Mouse (Mus musculus): ENCODE measurements at regions not wholly inside any gene's neighbourhood (a gene's known extent, or its start where the extent isn't known, plus 50 kb on each side); places are given as distances from the start of the nearest gene placed in this dataset.

GRCm38 (mm10) chr1:193664569-193664968 lies 294.5 kb upstream of the Camk1g start:
- no peak for DNase-seq
- Histone ChIP-seq H3K4me3 (no peak overlapping the region), H3K36me3 (ENCODE audit: control insufficient read depth, insufficient read depth, low read length) (peaks cover 3% of the 10 kb centered on the region; the same call in 1 of the 2 replicates), H3K79me2 (replicated peaks; ENCODE audit: control insufficient read depth, insufficient read depth, low read length) (no peaks in the 10 kb centered on the region), H3K27ac (no peak overlapping the region), H3K4me1 (ENCODE audit: control insufficient read depth, insufficient read depth, low read length) (peaks cover 2% of the 10 kb centered on the region; the same call in 1 of the 2 replicates), H3K27me3 (ENCODE audit: control insufficient read depth, insufficient read depth, low read length) (no peaks in the 10 kb centered on the region), H3K9ac (ENCODE audit: low read depth, low read length) (no peak overlapping the region)
- 42% methylated on average over 2 of the region's 2 CpGs for WGBS
- intact Hi-C loops (cut with DNase I) = no loop called here
- TF ChIP-seq CTCF (IDR thresholded peaks at IDR 0.05) = no peak
- TF ChIP-seq POLR2A (IDR thresholded peaks at IDR 0.05; ENCODE audit: insufficient read depth, low read depth, low read length) = no peak
- TF ChIP-seq EP300 (IDR thresholded peaks at IDR 0.05; ENCODE audit: insufficient read depth, low read depth, low read length) = no peak

- H3K4me1 ChIP-seq (ENCODE audit: control insufficient read depth, insufficient read depth, low read length) = peaks cover 2% of the 10 kb centered on the region; the same call in 1 of the 2 replicates
Measured at GRCm38 (mm10) chr1:193663587-193663986, 293.5 kb upstream of the Camk1g start.

GRCm38 (mm10) chr1:193662166-193662890 lies 292.2 kb upstream of the Camk1g start:
- Histone ChIP-seq H3K27me3 (ENCODE audit: control insufficient read depth, insufficient read depth, low read length) (no peaks in the 10 kb centered on the region), H3K27ac (no peak overlapping the region), H3K4me3 (no peak overlapping the region), H3K79me2 (replicated peaks; ENCODE audit: control insufficient read depth, insufficient read depth, low read length) (no peaks in the 10 kb centered on the region), H3K36me3 (ENCODE audit: control insufficient read depth, insufficient read depth, low read length) (peaks cover 2% of the 10 kb centered on the region; the same call in 1 of the 2 replicates), H3K4me1 (ENCODE audit: control insufficient read depth, insufficient read depth, low read length) (peaks cover 2% of the 10 kb centered on the region; the same call in 1 of the 2 replicates), H3K9ac (ENCODE audit: low read depth, low read length) (no peak overlapping the region)
- intact Hi-C loops (cut with DNase I) = no loop called here
- 73% methylated on average over 3 of the region's 3 CpGs for WGBS
- DNase-seq = no peak
- TF ChIP-seq POLR2A (IDR thresholded peaks at IDR 0.05; ENCODE audit: insufficient read depth, low read depth, low read length) (no peak), CTCF (IDR thresholded peaks at IDR 0.05) (no peak), EP300 (IDR thresholded peaks at IDR 0.05; ENCODE audit: insufficient read depth, low read depth, low read length) (no peak)

More at GRCm38 (mm10) chr1:193663587-193663986, 293.5 kb upstream of the Camk1g start:
- no peak for TF ChIP-seq POLR2A (IDR thresholded peaks at IDR 0.05; ENCODE audit: insufficient read depth, low read depth, low read length)
- Histone ChIP-seq H3K4me3 (no peak overlapping the region), H3K27ac (no peak overlapping the region), H3K79me2 (replicated peaks; ENCODE audit: control insufficient read depth, insufficient read depth, low read length) (no peaks in the 10 kb centered on the region), H3K27me3 (ENCODE audit: control insufficient read depth, insufficient read depth, low read length) (no peaks in the 10 kb centered on the region), H3K36me3 (ENCODE audit: control insufficient read depth, insufficient read depth, low read length) (peaks cover 3% of the 10 kb centered on the region; the same call in 1 of the 2 replicates), H3K9ac (ENCODE audit: low read depth, low read length) (no peak overlapping the region)
- intact Hi-C loops (cut with DNase I) = no loop called here
- no peak for DNase-seq
- WGBS = 60% methylated on average over 3 of the region's 3 CpGs

- Histone ChIP-seq H3K27me3 (ENCODE audit: control insufficient read depth, insufficient read depth, low read length) (no peaks in the 10 kb centered on the region), H3K4me3 (no peak overlapping the region), H3K27ac (no peak overlapping the region), H3K79me2 (replicated peaks; ENCODE audit: control insufficient read depth, insufficient read depth, low read length) (no peaks in the 10 kb centered on the region), H3K9ac (ENCODE audit: low read depth, low read length) (no peak overlapping the region), H3K36me3 (ENCODE audit: control insufficient read depth, insufficient read depth, low read length) (peaks cover 2% of the 10 kb centered on the region; the same call in 1 of the 2 replicates), H3K4me1 (ENCODE audit: control insufficient read depth, insufficient read depth, low read length) (peaks cover under 1% of the 10 kb centered on the region; the same call in 1 of the 2 replicates)
- no peak for DNase-seq
- no peak for TF ChIP-seq POLR2A (IDR thresholded peaks at IDR 0.05; ENCODE audit: insufficient read depth, low read depth, low read length)
- TF ChIP-seq EP300 (IDR thresholded peaks at IDR 0.05; ENCODE audit: insufficient read depth, low read depth, low read length) = no peak
- no peak for TF ChIP-seq CTCF (IDR thresholded peaks at IDR 0.05)
- intact Hi-C loops (cut with DNase I) = no loop called here
- 32% methylated on average over 4 of the region's 4 CpGs for WGBS
Measured at GRCm38 (mm10) chr1:193661377-193661776, 291.3 kb upstream of the Camk1g start.

GRCm38 (mm10) chr1:193655076-193655677 lies 285.1 kb upstream of the Camk1g start:
- Histone ChIP-seq H3K36me3 (ENCODE audit: control insufficient read depth, insufficient read depth, low read length) (no peaks in the 10 kb centered on the region), H3K4me1 (ENCODE audit: control insufficient read depth, insufficient read depth, low read length) (peaks cover 2% of the 10 kb centered on the region; the same call in 1 of the 2 replicates), H3K27ac (peak overlapping the region; percentile 38), H3K27me3 (ENCODE audit: control insufficient read depth, insufficient read depth, low read length) (no peaks in the 10 kb centered on the region), H3K79me2 (replicated peaks; ENCODE audit: control insufficient read depth, insufficient read depth, low read length) (no peaks in the 10 kb centered on the region), H3K9ac (ENCODE audit: low read depth, low read length) (peak overlapping the region; percentile 51), H3K4me3 (peak overlapping the region; percentile 6; the same call in 1 of the 2 replicates)
- intact Hi-C loops (cut with DNase I) = no loop called here
- peak; percentile 19; the same call in 1 of the 2 replicates for TF ChIP-seq CTCF (IDR thresholded peaks at IDR 0.05)
- TF ChIP-seq EP300 (IDR thresholded peaks at IDR 0.05; ENCODE audit: insufficient read depth, low read depth, low read length) = no peak
- TF ChIP-seq POLR2A (IDR thresholded peaks at IDR 0.05; ENCODE audit: insufficient read depth, low read depth, low read length) = no peak
- DNase-seq = peak; percentile 19 to 23
- 40% methylated on average over 14 of the region's 14 CpGs for WGBS

GRCm38 (mm10) chr1:193650275-193650674 lies 280.2 kb upstream of the Camk1g start:
- Histone ChIP-seq H3K36me3 (ENCODE audit: control insufficient read depth, insufficient read depth, low read length) (no peaks in the 10 kb centered on the region), H3K27ac (no peak overlapping the region), H3K79me2 (replicated peaks; ENCODE audit: control insufficient read depth, insufficient read depth, low read length) (no peaks in the 10 kb centered on the region), H3K27me3 (ENCODE audit: control insufficient read depth, insufficient read depth, low read length) (no peaks in the 10 kb centered on the region), H3K9ac (ENCODE audit: low read depth, low read length) (no peak overlapping the region), H3K4me1 (ENCODE audit: control insufficient read depth, insufficient read depth, low read length) (no peaks in the 10 kb centered on the region), H3K4me3 (no peak overlapping the region)
- DNase-seq = no peak
- intact Hi-C loops (cut with DNase I) = no loop called here
- peak; percentile 40 for TF ChIP-seq CTCF (IDR thresholded peaks at IDR 0.05)
- TF ChIP-seq EP300 (IDR thresholded peaks at IDR 0.05; ENCODE audit: insufficient read depth, low read depth, low read length) = no peak
